Mouse (Mus musculus): ENCODE results near the gene Nccrp1.

- no peak for TF ChIP-seq TAL1 (IDR thresholded peaks at IDR 0.05; ENCODE audit: low read length)
- TF ChIP-seq GATA1 (IDR thresholded peaks at IDR 0.05; ENCODE audit: low read length), result no peak
Measured at GRCm38 (mm10) chr7:28546649-28547048, 405 bp downstream of the Nccrp1 start.

All from erythroblast, embryonic 14.5 days (primary cell).